Mouse (Mus musculus): ENCODE measurements around the gene Gm49388. TPM values are rescaled to one million over a fixed set of nuclear protein-coding genes. Genes with fewer than 3 reads are reported as not detected.

The Gm49388 gene
- total RNA-seq, 2 experiments from 2014 or later = 2.4 to 3.0 TPM

DNA sequence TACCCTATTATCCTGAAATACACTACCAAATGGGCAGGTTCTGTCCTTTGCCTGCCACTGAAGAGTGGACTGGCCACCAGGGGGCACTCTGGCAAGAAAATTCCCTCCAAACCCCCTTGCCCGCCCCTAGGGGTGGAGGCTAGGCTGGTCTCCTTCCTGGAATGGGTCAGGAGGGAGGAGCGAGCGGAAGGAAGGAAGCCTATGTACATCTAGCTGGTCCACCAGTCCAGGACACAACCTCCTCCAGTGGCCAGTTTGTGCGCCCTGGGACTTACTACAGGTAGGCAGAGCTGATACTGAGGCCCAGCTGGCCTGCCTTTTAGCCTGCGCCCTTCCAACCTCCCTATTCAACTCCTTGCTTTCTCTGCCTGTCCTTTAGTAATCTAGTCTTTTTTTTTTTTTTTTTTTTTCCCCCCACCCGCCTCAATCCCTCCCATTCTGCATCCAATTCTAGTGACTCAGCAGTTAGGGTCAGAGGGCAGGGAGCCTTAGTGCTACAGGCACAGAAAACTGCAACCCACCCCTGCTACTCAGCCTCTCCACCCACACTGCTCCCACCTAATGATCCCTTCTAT is 15.1 kb downstream of the Gm49388 start, which contains the start of gene Hsd3b7:
Gene Hsd3b7 (plus strand): TSS at position 170 of the 575 bp plus-strand sequence.
- DNase-seq (ENCODE audit: low spot score in 2 of 2) = peak; percentile 92 to 96

DNA sequence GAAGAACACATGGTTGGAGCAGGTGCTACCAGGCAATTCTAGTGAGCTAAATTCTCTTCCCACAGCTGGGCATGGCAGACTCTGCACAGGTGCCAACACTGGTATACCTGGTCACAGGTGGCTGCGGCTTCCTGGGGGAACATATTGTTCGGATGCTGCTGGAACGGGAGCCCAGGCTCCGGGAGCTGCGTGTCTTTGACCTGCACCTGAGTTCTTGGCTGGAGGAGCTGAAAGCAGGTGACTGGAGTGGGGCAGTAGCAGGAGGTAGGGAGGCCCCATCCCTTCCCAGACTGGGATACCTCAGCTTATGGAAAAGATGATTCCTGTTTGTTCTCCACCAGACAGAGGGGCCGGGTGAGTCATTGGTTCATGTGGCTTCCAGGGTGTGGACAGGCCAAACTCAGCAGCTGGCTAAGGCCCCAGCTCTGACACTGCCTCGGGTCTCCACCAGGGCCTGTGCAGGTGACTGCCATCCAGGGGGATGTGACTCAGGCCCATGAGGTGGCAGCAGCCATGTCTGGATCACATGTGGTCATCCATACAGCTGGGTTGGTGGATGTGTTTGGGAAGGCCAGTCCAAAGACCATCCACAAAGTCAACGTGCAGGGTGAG is 15.7 kb downstream of the Gm49388 start:
- no peak for DNase-seq (ENCODE audit: low spot score in 2 of 2)

DNA sequence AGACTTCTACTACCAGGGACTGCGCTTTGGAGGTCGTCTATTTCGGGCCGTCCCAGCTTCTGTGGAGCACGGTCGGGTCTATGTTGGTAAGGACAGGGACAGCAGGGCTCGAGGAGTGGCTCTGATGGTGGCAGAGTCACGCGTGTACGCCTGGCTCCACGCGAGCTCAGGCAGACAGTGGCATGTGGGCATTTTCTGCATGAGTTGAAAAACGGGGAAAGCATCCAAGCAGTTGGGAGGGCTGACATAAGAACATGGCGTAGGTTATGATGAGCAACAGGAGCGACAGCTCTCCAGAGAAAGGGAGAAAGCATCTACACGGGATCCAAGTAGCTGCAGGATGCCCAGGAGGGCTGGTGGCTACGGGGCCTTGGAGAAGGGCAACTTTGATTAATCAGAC is 16.9 kb downstream of the Gm49388 start:
- DNase-seq (ENCODE audit: low spot score in 2 of 2) = no peak

DNA sequence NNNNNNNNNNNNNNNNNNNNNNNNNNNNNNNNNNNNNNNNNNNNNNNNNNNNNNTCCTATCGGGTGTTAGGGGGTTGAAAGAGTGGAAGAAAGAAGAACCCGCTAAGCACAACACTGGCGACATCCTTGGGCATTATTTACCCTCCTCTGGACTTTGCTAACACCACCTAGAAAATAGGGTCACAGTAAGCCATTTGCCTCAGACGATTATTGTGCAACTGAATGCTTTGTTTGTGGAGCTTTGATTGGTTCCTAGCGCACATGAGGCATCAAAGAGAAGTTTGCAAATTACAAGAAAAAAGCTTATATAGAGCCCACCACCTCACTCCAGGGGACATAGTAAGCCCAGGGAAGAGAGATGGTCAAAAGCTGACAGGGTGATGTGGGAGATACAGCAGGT is 23.4 kb downstream of the Gm49388 start:
- DNase-seq (ENCODE audit: low spot score in 2 of 2) = no peak

- DNase-seq (ENCODE audit: low spot score in 2 of 2) = no peak
Observed at GRCm38 (mm10) chr7:127809846-127810245, 24.4 kb downstream of the Gm49388 start.

DNA sequence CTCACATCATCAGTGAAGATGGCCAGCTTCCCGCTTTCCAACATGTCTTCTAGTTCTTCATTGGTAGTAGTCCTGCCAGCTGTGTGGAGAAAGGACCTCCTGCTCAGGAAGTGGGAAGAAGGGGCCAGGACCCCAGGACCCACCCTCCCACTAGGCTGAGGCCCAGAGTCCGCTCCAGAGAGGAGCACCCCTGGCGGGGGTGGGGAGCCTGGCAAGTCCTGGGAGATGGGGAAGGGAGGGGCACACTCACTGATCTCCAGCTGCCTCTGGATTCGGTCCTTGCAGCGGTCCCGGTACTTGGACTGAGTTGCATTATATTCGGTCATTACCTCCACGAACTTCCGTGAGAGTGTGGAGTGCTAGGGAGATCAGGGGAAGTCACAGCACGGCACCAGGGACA is 25.2 kb downstream of the Gm49388 start:
- DNase-seq (ENCODE audit: low spot score in 2 of 2) = no peak

GRCm38 (mm10) chr7:127811240-127811639 is 25.8 kb downstream of the Gm49388 start:
- DNase-seq (ENCODE audit: low spot score in 2 of 2) = no peak

DNA sequence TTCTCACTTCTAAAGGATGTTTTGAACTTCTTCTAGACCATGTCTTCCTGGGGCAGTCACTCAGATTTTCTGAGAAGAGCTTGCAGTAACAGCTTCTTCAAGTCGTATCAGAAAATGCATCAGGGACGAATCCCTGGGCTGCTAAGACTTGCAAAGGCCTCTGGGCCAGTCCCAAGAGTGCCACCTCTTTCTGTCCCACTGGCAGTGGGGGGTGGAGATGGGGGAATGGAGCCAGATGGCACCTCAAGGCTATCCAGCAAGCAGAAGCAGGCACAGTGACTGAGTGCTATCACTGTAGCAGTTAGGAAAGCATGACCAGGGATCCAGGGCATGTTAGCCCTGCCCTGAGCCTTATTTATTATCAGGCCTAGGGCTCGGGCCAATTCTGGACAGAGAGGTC is 26.9 kb downstream of the Gm49388 start:
- no peak for DNase-seq (ENCODE audit: low spot score in 2 of 2)

GRCm38 (mm10) chr7:127813821-127814220 is 28.4 kb downstream of the Gm49388 start:
- DNase-seq (ENCODE audit: low spot score in 2 of 2) = no peak

DNA sequence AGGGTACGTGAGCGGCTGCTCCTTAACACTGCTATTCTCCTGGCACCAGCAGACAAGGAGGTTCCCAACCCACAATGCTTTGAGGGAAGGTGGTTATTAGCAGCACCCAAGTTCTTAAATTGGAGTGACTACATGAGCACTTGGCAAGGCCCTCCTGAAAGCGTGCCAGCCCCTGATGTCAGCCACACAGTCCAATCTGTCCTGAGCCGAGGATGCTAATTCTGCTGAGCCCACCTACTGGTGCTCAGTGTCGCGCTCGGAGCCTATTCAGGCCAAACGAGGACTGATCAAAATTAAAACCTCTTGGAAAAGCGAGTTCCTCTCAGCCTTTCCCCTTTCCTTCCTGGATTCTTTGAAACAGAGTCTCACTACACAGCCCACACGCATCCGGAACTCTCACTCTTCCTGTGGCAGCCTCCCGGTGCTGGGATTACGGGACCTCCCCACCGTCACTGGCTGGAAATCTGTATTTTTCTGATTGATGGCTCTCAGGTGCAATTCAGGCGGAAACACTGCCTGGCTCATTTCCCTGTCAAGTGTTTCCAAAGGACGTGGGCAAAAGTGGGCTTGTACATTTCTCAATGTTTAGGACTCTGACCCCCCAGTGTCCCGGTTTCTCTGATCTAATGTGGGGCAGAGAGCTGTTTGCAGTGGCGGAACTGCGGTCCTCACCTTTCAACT is 29.0 kb downstream of the Gm49388 start:
- DNase-seq (ENCODE audit: low spot score in 2 of 2) = peak in 1 of 2 experiments; percentile 61

DNA sequence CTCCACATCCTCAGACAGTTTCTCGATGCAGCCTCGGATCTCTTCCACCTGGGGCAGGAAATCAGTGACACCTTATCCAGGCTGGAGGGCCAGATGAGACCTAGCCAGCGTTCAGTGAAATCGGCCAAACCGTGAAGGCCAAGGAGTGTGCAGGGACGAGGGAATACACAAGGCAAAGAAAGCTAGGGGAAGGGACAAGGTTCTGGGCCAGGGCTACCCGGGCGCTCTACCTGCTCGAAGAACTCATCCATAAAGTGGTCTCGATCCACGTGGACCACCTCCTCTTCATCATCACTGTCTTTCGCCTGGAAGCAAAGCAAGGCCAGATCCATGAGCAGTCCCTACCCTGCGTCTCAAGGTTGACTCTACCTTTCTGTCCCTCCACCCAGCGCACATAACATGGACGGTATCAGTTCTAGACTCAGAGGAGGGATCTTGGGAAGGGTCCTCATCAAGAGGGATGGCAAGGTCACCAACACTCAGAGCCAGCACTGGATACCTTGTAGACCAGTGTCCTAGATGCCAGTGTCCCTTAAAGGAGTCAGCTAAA is 29.8 kb downstream of the Gm49388 start:
- no peak for DNase-seq (ENCODE audit: low spot score in 2 of 2)

GRCm38 (mm10) chr7:127815954-127816821 is 30.8 kb downstream of the Gm49388 start:
- DNase-seq (ENCODE audit: low spot score in 2 of 2) = no peak

DNA sequence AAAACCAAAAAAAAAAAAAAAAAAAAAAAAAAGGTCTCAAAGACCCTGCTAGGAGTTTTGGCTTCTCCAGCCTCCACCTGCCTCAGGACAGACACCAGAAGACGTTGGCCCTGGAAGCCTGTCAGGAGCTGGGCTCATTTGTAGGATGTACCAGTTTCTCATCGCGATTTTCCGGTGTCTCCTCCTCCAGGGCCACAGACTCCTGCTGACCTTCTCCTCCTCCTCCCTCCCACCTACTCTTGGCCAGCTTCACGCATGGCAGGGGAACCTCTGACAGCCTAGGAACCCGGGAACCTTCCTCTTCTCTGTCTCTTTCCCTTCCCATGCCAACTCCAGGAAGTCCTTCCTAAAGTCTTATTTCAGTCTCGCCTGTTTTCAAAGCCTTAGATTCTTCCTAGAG is 31.6 kb downstream of the Gm49388 start:
- DNase-seq (ENCODE audit: low spot score in 2 of 2) = no peak

DNA sequence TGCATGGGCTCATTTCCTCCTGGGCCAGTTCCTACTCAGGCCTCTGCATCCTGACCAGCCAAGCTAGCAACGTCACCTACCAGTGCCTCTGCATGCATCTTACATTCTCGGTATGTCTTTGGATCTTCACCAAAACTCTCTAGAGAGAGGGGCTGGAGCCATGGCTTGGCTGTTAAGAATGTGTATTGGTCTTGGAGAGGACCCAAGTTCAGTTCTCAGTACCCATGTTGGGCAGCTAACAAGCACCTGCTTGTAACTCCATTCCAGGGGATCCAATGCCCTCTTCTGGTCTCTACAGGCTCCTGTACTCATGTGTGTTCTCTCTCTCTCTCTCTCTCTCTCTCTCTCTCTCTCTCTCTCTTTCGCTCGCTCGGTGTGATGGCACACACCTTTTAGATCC is 32.4 kb downstream of the Gm49388 start:
- no peak for DNase-seq (ENCODE audit: low spot score in 2 of 2)

- no peak for DNase-seq (ENCODE audit: low spot score in 2 of 2)
Observed at GRCm38 (mm10) chr7:127820836-127821509, 35.6 kb downstream of the Gm49388 start.

- no peak for DNase-seq (ENCODE audit: low spot score in 2 of 2)
Observed at GRCm38 (mm10) chr7:127822494-127822893, 37.1 kb downstream of the Gm49388 start.

GRCm38 (mm10) chr7:127823236-127824171 is 38.1 kb downstream of the Gm49388 start:
- DNase-seq (ENCODE audit: low spot score in 2 of 2) = no peak

- DNase-seq (ENCODE audit: low spot score in 2 of 2) = no peak
Observed at GRCm38 (mm10) chr7:127824176-127824871, 38.9 kb downstream of the Gm49388 start, which contains the start of the genes Stx4a and Stx1b. Stx4a (plus strand) TSS chr7:127824294. Stx1b (minus strand) TSS chr7:127824549.

DNA sequence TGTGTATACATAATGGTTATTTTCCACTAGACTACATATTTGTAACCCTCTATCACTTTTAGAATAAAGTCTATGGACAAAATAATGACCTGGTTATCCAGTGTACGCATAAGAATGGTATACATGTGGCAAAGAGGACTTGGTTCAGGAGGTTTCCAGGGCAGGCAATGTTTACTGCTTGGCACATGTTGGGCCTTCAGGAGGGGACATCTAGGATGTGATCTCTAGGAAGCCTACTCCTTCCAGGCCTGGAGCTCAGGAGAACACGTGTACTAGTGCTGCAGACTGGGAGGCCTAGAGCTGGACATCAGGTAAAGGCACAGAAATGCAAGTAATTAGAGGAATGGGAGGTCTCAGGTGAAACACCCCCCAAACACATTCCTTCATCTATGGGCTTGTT is 50.1 kb downstream of the Gm49388 start:
- DNase-seq (ENCODE audit: low spot score in 2 of 2) = no peak

Measured in adrenal gland, adult 18-20 months (tissue).